Mouse (Mus musculus) MEL-GATA-1-ER (cell line): ENCODE results near the gene Smim4.

Experiments
- DNase-seq: peaks from one replicate; pipeline ENCODE4 v3.0.0-alpha.2; 2012; ENCODE audit warnings: low read depth; ENCODE audit errors: extremely low read depth

Smim4 gene

GRCm38 (mm10) chr14:31128826-31129219 lies at the start of gene Smim4:
Gene Smim4 (minus strand): TSS chr14:31128956.
- DNase-seq, result peak; percentile 96

GRCm38 (mm10) chr14:31177715-31178114 lies 49.0 kb upstream of the Smim4 start:
- no peak for DNase-seq

- DNase-seq, result no peak
Observed at GRCm38 (mm10) chr14:31177287-31177686, 48.5 kb upstream of the Smim4 start.

GRCm38 (mm10) chr14:31173537-31173936 lies 44.8 kb upstream of the Smim4 start:
- no peak for DNase-seq

- DNase-seq, result no peak
Observed at GRCm38 (mm10) chr14:31172781-31173455, 44.2 kb upstream of the Smim4 start.

GRCm38 (mm10) chr14:31171821-31172220 lies 43.1 kb upstream of the Smim4 start:
- no peak for DNase-seq

GRCm38 (mm10) chr14:31171386-31171785 lies 42.6 kb upstream of the Smim4 start:
- DNase-seq, result no peak

- no peak for DNase-seq
Observed at GRCm38 (mm10) chr14:31170963-31171362, 42.2 kb upstream of the Smim4 start.

- DNase-seq, result peak; percentile 62
Observed at GRCm38 (mm10) chr14:31169508-31169907, 40.8 kb upstream of the Smim4 start.

GRCm38 (mm10) chr14:31168425-31168824 lies 39.7 kb upstream of the Smim4 start, which contains the start of gene Stab1:
Gene Stab1 (minus strand): TSS chr14:31168641.
- DNase-seq, result no peak

- DNase-seq, result no peak
Observed at GRCm38 (mm10) chr14:31166827-31167226, 38.1 kb upstream of the Smim4 start.

GRCm38 (mm10) chr14:31165991-31166630 lies 37.4 kb upstream of the Smim4 start:
- DNase-seq, result peak; percentile 9

GRCm38 (mm10) chr14:31165458-31165857 lies 36.7 kb upstream of the Smim4 start:
- no peak for DNase-seq

GRCm38 (mm10) chr14:31165010-31165409 lies 36.3 kb upstream of the Smim4 start:
- DNase-seq, result no peak

GRCm38 (mm10) chr14:31164067-31164466 lies 35.3 kb upstream of the Smim4 start:
- peak; percentile 8 for DNase-seq

GRCm38 (mm10) chr14:31161638-31162037 lies 32.9 kb upstream of the Smim4 start:
- no peak for DNase-seq

GRCm38 (mm10) chr14:31161191-31161590 lies 32.4 kb upstream of the Smim4 start:
- no peak for DNase-seq

GRCm38 (mm10) chr14:31160196-31161150 lies 31.7 kb upstream of the Smim4 start:
- no peak for DNase-seq

GRCm38 (mm10) chr14:31145694-31146093 lies 16.9 kb upstream of the Smim4 start:
- DNase-seq, result no peak

GRCm38 (mm10) chr14:31141011-31141410 lies 12.3 kb upstream of the Smim4 start:
- DNase-seq, result no peak

GRCm38 (mm10) chr14:31140141-31140540 lies 11.4 kb upstream of the Smim4 start:
- no peak for DNase-seq

- DNase-seq, result no peak
Observed at GRCm38 (mm10) chr14:31139666-31140065, 10.9 kb upstream of the Smim4 start.
